Mouse (Mus musculus) myocyte (in vitro differentiated cells): ENCODE results near the gene Sdc3.

Source experiments
- POLR2A ChIP-seq: IDR thresholded peaks from one replicate; pipeline ENCODE4 v1.6.1; 2011; ENCODE audit warnings: low read depth, mild to moderate bottlenecking, control low read depth, moderate library complexity; ENCODE audit not compliant: insufficient read length
- POLR2AphosphoS2 ChIP-seq: IDR thresholded peaks from one replicate; pipeline ENCODE4 v1.6.1; 2011; ENCODE audit warnings: low read depth, control low read depth; ENCODE audit not compliant: insufficient read length

GRCm38 (mm10) chr4:130773899-130774298 is 18.4 kb upstream of the Sdc3 start:
- TF ChIP-seq POLR2AphosphoS2 (no peak), POLR2A (no peak)
